Mouse (Mus musculus): Measurements from ENCODE around the gene Mt4.

Gene Mt4

DNA sequence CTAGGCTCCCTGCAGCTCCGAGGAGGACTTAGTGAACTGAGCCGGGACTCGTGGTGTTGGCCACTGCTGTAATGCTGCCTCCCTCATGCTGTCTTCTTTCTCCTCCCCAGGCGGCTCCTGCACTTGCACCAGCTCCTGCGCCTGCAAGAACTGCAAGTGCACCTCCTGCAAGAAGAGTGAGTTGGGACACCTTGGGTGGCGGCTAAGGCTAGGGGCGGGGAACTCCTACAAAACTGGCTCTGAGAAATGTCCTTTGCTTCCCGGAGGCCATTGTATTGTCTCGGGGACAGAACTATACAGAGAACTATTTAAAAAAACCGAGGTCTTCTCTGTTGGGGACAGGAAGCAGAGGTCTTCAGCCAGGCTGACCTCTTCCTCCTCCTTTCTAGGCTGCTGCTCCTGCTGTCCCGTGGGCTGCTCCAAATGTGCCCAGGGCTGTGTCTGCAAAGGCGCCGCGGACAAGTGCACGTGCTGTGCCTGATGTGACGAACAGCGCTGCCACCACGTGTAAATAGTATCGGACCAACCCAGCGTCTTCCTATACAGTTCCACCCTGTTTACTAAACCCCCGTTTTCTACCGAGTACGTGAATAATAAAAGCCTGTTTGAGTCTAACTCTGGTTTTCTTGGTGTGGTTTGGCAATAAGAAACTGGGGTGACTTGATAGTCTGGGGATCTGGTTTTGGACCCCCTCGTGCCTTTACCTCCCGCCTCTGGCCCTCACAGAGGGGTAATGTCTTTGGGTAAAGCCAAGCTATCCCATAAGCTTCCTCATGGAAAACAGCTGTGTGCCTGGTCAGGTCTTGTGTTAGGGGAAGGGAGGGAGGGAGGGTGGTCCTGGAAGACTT lies 42.9 kb downstream of the Mt4 start:
- DNase-seq: peak; percentile 19 to 31

DNA sequence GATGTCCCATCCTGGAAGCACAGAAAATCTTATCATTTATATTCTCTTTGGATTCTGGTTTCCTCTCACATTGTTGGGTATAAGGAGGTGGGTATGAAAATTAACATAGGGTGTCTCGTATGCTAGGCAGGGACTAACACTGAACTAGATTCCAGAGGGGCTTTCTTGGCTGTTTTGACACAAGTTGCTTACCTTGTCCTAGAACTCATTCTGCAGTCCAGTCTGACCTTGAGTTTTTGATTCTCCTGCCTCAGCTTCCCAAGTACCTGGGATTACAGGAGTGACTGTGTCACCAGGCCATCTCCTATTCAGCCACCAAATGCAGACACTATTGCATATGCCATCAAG lies 43.5 kb downstream of the Mt4 start:
- no peak for DNase-seq

DNA sequence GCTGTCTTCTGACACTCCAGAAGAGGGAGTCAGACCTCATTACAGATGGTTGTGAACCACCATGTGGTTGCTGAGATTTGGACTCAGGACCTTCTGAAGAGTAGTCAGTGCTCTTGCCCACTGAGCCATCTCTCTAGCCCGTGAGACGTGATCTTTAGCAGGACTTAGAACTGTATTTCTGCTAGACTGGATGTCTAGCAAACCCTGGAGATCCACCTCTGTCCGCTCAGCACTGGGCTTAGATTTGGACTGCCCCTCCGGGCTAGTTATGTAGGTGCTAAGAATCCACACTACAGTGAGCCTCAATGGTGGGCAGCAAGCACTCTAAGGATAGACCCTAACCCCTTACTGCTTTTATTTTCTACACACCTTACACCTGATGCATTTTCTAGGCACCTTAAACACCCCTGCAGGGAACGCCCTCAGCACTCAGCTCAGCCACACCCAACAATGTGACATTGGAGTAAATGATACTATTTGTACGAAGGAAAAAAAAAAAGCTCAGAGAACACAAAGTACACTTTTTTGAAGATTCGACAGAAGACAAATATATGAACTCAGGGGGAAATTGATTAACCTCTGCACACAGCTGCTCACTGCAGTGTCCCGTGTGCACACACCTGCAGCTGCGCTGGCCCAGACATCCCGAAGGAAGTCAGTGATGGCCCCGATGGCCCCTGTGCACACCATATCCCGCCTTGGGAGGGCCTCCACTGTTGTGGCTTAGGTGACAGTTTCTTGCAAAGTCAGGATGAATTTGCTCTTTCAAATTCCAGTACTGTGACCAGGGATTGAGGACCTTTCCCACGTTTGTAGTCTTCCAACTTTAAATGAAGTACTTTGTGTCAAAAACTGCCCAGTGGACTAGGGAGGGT lies 45.3 kb downstream of the Mt4 start:
- DNase-seq: no peak

DNA sequence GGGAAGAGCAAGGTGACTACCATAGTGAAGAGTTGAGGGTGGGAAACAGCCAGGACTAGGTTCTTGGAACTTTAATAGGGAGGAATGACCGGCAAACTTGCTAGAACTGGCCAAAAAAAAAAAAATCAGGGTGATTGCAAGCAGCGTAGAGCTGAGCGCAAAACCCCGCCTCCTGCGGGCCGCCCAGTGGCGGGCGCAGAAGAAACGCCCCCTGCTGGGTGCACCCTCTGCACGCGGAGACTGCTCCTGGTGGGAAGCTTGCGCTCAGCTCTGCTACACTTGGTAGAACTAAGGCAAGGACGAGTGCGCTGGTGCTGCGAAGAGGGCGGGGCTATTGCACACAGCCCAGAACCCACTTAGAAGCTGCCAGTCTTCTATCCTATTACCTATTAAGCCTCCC lies 46.1 kb downstream of the Mt4 start:
- DNase-seq: peak; percentile 84 to 90

DNA sequence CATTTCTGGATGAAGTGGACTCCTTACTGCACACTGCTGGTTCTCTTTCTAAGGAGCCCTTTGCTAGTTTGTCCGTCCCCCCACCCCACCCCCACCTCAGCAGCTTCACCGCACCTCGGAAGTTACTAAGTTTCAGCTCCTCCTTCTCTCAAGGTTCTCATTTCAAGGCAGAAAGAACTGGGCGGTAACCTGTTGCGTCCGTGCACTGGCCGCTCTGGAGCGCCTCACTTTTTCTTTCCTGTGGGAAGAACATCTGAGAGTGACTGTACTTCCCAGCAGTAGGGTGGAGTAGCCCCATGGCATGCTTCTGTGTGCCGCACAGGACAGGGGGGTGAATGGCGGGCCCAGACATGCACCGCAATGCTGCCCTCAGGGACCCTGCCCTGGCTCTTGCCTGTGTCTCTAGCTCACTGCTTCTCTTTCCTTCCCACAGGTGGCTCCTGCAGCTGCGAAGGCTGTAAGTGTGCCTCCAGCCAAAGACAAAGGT lies 47.4 kb downstream of the Mt4 start:
- peak in 1 of 2 experiments; percentile 29 for DNase-seq

DNA sequence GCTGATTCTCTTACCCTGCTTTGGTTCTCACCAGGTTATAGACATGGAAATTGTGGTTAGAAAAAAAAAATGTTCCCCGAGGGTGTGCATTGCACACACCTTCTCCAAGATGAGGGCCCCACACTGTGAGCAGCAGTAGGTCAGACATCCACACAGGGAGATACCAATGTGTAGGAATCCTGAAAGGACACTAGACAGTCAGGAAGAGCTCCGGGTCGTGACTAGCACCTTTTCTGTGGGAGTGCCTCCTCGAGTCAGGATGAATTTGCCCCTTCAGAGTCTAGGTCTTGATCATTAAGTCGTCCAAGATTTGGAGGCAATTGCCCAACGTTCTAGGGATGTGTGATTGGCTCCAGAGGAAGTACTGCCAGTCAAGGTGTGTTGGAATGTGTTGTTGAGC lies 48.8 kb downstream of the Mt4 start:
- no peak for DNase-seq

DNA sequence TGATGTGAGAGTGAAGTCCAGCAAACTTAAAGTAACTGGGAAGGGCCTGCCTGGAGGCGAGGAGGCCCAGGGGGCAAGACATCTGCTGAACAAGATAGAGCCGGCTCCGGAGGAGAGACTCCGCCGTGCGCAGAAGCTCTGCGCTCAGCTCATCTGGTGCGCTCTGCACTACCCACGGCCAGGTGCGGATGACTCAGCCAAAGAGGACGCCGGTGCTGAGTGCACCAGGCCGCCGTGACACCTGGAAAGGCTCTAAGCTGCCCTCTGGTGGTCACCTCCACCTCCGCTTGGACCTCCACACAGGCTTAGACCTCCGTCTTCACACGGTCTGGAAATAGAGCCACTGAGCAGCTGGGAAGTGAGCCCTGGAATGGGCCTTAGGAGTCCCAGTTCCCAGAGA lies 49.5 kb downstream of the Mt4 start:
- DNase-seq: peak; percentile 84 to 86

DNA sequence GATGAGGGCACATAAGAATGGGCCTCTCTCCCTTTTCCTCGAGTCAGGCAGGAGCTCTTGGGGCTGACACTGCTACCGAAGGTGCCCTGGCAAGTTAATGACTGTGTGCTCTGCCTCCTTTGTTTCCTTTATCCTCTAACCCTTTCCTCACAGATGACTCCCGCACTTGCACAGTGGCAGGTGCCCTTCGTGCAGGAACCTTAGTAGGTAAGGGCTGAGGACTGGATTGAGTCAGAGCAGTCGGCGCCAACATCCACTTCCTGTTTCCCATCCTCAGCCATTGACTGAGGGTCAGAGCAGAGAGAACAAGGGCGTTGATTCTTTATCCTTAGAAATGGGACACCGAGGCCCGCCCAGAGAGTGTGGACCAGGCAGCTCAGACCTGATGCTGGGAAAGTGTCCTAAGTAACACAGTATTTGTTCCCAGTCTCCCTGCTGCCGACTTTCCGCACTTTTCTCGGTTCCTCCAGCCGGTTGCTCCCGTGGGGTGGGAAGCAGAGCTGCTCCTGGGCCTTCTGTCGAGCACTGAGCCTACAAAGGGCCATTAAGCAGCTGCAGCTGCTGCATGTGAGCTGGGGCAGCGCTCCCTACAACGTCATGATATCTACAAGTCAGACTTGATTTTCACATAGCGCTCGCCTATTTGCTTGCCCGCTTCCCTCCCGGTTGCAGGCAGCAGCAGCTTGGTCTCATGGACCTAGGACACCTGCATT lies 50.4 kb downstream of the Mt4 start:
- DNase-seq: no peak

Data from lung, postnatal 4 days (tissue).